Mouse (Mus musculus) G1E (cell line): ENCODE data around the gene Cln3. TPM values are rescaled to one million over a fixed set of nuclear protein-coding genes. Genes with fewer than 3 reads are reported as not detected.

ENCODE experiments used
- ATAC-seq: 2 replicates; pipeline ENCODE4 v1.8.0; 2016; ENCODE audit warnings: mild to moderate bottlenecking; ENCODE audit not compliant: insufficient number of reproducible peaks, poor library complexity, low FRiP score, severe bottlenecking; ENCODE audit errors: extremely low read depth
- DNase-seq: peaks from one replicate; pipeline ENCODE4 v3.0.0; 2012; ENCODE audit warnings: low spot score
- H3K27me3 ChIP-seq: 2 replicates; pipeline ENCODE4 v1.6.1; 2012; ENCODE audit warnings: mild to moderate bottlenecking, low read length, inconsistent platforms; ENCODE audit not compliant: insufficient read depth
- H3K36me3 ChIP-seq: replicated peaks from 2 replicates; pipeline ENCODE3; 2012; ENCODE audit warnings: mild to moderate bottlenecking, inconsistent platforms
- H3K4me1 ChIP-seq: 2 replicates; pipeline ENCODE4 v1.6.1; 2012; ENCODE audit warnings: low read depth, low read length, inconsistent platforms, mixed read lengths; ENCODE audit not compliant: insufficient read depth
- H3K4me3 ChIP-seq: 2 replicates; pipeline ENCODE4 v1.5.1; 2012; ENCODE audit warnings: low read depth, mild to moderate bottlenecking, inconsistent platforms, low read length, moderate library complexity, mixed read lengths
- H3K9me3 ChIP-seq: replicated peaks from 2 replicates; pipeline ENCODE4 v1.6.1; 2012; ENCODE audit warnings: inconsistent platforms
- CTCF ChIP-seq: IDR thresholded peaks from 2 replicates; pipeline ENCODE4 v1.5.1; 2012; ENCODE audit warnings: low read depth, low read length, inconsistent platforms, mixed read lengths
- GATA1 ChIP-seq: IDR thresholded peaks from 2 replicates; pipeline ENCODE4 v1.6.1; 2012; ENCODE audit warnings: borderline replicate concordance, low read length, inconsistent platforms, mixed read lengths
- GATA2 ChIP-seq: IDR thresholded peaks from 2 replicates; pipeline ENCODE4 v1.6.1; 2012; ENCODE audit warnings: low read depth, low read length, inconsistent platforms, borderline replicate concordance
- POLR2AphosphoS5 ChIP-seq: IDR thresholded peaks from 2 replicates; pipeline ENCODE4 v1.6.1; 2012; ENCODE audit warnings: low read depth, low read length, inconsistent platforms; ENCODE audit not compliant: insufficient replicate concordance
- TAL1 ChIP-seq: conservative IDR thresholded peaks from 2 replicates; pipeline ENCODE4 v1.6.1; 2012; ENCODE audit warnings: low read depth, low read length, inconsistent platforms, mixed read lengths
- polyA plus RNA-seq: library from polyadenylated mRNA; stranded (reverse); fragments of >175 nt; gene quantifications from 2 replicates; pipeline ENCODE4 v1.2.3, GENCODE M21; 2012
- total RNA-seq, 2 experiments: library from RNA; stranded (forward) in 1 of 2; stranded (reverse) in 1 of 2; fragments of 200-1000 nt in 1 of 2; fragments of >200 nt in 1 of 2; fragmentation: Nextera tagmentation in 1 of 2; gene quantifications; 2 replicates each; pipeline ENCODE4 v1.2.3; 2014 to 2017

Cln3 gene
- total and polyA plus RNA-seq, 3 experiments, result 15.4 to 49.9 (median 27.9) TPM

DNA sequence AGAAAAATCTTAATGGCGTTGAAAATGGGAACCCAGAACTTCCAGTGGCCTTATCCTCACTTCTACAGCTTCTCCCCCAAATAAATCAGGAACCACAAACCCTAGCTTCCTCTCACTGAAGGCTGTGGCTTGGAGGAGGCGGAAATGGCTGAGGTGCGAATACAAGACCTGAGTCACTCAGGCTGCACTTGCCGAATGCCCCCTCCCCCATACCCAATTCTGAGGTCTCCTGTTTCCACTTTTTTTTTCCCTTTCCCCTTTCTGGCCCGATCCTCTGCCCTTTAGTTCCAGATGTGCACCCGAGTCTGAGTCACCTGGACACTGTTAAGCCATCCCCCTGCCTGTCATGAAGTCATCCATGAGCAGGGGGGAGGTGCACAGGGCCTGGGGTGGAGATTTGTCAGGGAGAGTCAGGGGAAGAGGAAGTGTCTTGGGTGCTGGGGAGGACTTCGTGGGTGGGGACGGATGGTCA is 1.1 kb downstream of the Cln3 start, which contains the start of gene Apobr:
Gene Apobr, plus strand, starts transcription at position 437 of the 472 bp plus-strand sequence.
- Histone ChIP-seq H3K4me3 (peak within 1 kb of the TSS; percentile 72; the same call in 1 of the 2 replicates), H3K9me3 (no peaks in the 10 kb centered on the region), H3K36me3 (peaks cover 25% of the 10 kb centered on the region), H3K4me1 (peaks cover 55% of the 10 kb centered on the region), H3K27me3 (peaks cover 40% of the 10 kb centered on the region)
- TF ChIP-seq CTCF (no peak), GATA2 (no peak), GATA1 (no peak), POLR2AphosphoS5 (no peak), TAL1 (no peak)
- ATAC-seq, result no peak
- peak; percentile 58 for DNase-seq

DNA sequence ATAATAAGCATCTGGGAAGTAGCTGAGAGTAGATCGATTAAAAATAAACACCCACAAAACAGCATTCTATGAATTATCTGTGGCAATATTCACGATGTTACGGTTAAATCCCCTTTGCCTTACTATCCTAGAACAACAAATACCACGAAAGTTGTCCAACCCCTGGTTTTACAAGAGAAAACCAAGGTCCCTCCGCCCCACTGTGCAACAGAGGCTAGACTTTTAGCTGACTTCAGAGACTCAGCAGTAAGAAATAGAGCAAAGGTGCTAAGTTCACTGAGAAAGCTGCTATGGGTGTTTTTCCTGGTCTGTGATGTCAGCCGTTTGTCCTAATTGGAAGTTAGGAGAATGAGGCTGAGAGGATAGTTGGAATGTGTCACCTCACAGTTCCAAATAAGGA is 1.9 kb downstream of the Cln3 start:
- TF ChIP-seq CTCF, result no peak
- TF ChIP-seq GATA2, result no peak
- no peak for TF ChIP-seq GATA1
- no peak for TF ChIP-seq POLR2AphosphoS5
- no peak for TF ChIP-seq TAL1
- no peaks in the 10 kb centered on the region for H3K9me3 ChIP-seq
- DNase-seq, result no peak
- H3K4me3 ChIP-seq, result peak overlapping the region; percentile 72
- H3K27me3 ChIP-seq, result peaks cover 34% of the 10 kb centered on the region
- peaks cover 32% of the 10 kb centered on the region for H3K36me3 ChIP-seq
- ATAC-seq, result no peak
- H3K4me1 ChIP-seq, result peaks cover 53% of the 10 kb centered on the region

DNA sequence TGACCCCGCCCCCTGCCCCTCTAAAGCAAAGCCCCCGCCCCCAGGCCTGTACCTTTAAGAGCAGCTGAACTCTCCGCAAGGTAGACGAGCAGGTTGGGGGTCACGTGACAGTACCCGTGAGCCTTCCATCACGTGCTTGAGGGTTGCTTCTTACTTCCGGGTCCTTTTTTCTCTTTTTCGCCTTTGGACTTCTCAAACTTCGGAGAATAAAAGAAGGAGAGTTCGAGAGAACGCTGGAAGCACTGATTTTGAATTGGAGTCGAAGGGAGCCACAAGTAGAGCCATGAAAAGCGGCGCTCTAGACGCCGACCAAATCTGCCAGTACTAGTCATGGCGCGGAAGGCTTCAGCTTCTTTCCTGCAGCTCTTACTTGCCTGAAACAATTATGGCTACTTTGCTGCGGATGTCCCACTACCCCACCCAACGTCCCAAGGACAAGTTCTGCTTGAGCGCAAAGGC is 2.3 kb downstream of the Cln3 start:
- no peaks in the 10 kb centered on the region for H3K9me3 ChIP-seq
- H3K27me3 ChIP-seq, result peaks cover 29% of the 10 kb centered on the region
- peaks cover 53% of the 10 kb centered on the region for H3K4me1 ChIP-seq
- DNase-seq (peak; percentile 89), ATAC-seq (peak; percentile 19; the same call in 1 of the 2 replicates)
- H3K36me3 ChIP-seq, result peaks cover 37% of the 10 kb centered on the region
- TF ChIP-seq GATA2 (no peak), TAL1 (no peak), GATA1 (no peak), POLR2AphosphoS5 (no peak), CTCF (no peak)
- H3K4me3 ChIP-seq, result peak overlapping the region; percentile 72

DNA sequence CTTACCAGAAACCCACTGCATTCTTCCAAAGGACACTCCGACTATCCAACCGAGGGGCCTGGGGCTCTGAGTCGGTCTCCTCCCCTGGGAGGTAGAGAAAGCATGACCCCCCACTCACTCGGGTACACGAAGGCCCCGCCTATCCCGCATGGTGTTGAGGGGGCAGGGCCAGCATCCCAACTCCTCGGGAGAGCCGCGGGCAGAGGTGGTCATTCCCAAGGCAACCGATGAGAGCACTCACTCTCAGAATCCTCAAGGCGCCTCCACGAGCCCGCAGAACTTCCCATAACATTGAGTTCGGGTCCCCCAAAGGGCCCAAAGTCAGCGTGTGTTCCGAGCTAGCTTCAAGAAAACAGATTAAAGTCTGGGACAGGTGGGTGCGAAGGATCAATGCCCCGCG is 2.9 kb downstream of the Cln3 start:
- H3K4me3 ChIP-seq, result peak overlapping the region; percentile 72
- peaks cover 53% of the 10 kb centered on the region for H3K4me1 ChIP-seq
- H3K27me3 ChIP-seq, result peaks cover 24% of the 10 kb centered on the region
- H3K36me3 ChIP-seq, result peaks cover 42% of the 10 kb centered on the region
- DNase-seq, result no peak
- ATAC-seq, result no peak
- no peak for TF ChIP-seq GATA1
- no peak for TF ChIP-seq GATA2
- no peak for TF ChIP-seq TAL1
- no peak for TF ChIP-seq POLR2AphosphoS5
- no peak for TF ChIP-seq CTCF
- H3K9me3 ChIP-seq, result no peaks in the 10 kb centered on the region

DNA sequence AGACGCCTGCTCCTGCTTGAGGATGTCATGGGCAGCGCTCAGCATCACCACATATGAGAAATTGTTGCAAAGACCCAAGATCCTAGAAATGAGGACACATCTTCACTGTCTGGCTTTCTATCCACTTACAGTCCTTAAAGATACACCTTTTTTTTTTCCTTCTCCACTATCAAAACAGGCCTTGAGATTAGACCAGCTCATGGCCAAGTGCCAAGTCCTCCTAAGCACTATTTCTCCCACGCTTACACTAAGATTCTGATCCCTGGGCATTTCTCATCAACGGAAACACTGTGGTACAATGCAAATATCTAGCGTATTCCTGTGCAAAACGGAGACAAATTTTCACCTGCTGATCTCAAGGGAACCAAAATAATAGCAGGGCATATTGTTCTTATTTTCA is 4.0 kb downstream of the Cln3 start:
- DNase-seq (no peak), ATAC-seq (no peak)
- H3K4me3 ChIP-seq, result no peak overlapping the region
- peaks cover 52% of the 10 kb centered on the region for H3K36me3 ChIP-seq
- peaks cover 50% of the 10 kb centered on the region for H3K4me1 ChIP-seq
- TF ChIP-seq POLR2AphosphoS5 (no peak), GATA1 (no peak), GATA2 (no peak), TAL1 (no peak), CTCF (no peak)
- no peaks in the 10 kb centered on the region for H3K9me3 ChIP-seq
- peaks cover 13% of the 10 kb centered on the region for H3K27me3 ChIP-seq

DNA sequence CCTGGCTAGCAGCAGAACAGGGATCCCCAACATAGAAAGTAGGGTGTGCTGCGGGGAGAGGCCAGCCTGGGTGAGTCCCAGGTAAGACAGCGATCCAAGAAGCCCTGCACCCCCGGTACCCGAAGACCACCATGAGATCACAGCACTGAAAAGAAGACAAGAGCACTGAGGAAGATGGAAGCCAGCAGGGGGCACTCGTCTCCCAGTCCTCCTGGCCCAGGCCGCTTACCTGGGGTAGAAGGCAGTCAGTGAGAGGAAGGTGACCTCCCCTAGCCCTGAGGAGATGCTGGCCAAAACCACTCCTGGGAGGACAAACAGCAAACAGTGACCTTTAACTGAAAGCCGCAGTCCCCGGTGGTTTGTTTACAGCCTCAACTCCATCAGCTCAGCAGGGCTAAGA is 6.4 kb downstream of the Cln3 start:
- Histone ChIP-seq H3K36me3 (peaks cover 73% of the 10 kb centered on the region), H3K9me3 (no peaks in the 10 kb centered on the region), H3K4me1 (peaks cover 33% of the 10 kb centered on the region), H3K4me3 (no peak overlapping the region), H3K27me3 (no peaks in the 10 kb centered on the region)
- peak; percentile 30 for DNase-seq
- no peak for ATAC-seq
- TF ChIP-seq CTCF (peak; percentile 39; the same call in 1 of the 2 replicates), POLR2AphosphoS5 (no peak)

DNA sequence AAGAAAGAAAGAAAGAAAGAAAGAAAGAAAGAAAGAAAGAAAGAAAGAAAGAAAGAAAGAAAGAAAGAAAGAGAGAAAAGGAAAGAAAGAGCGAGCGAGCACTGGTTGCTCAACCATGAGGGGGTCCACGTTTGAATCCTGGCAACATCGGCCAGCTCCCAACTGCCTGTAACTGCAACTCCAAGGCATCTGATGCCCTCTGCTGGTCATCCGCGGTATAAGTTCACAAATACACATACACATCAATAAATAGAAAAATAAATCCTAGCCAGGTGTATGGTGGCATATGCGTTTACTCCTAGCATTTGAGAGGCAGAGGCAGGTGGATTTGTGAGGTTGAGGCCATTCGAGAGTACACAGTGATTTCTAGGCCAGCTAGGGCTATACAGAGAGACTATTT is 8.7 kb downstream of the Cln3 start:
- no peaks in the 10 kb centered on the region for H3K9me3 ChIP-seq
- ATAC-seq, result no peak
- no peaks in the 10 kb centered on the region for H3K27me3 ChIP-seq
- H3K4me1 ChIP-seq, result peaks cover 15% of the 10 kb centered on the region; the same call in 1 of the 2 replicates
- TF ChIP-seq CTCF, result peak; percentile 66
- no peak for TF ChIP-seq POLR2AphosphoS5
- H3K4me3 ChIP-seq, result no peak overlapping the region
- DNase-seq, result peak; percentile 30
- H3K36me3 ChIP-seq, result peaks cover 91% of the 10 kb centered on the region
